Mouse (Mus musculus) frontal cortex, adult 2 months (tissue): Measurements from ENCODE around the gene Pp2d1. TPM values are rescaled to one million over a fixed set of nuclear protein-coding genes. Genes with fewer than 3 reads are reported as not detected.

Experiments
- DNase-seq, 2 experiments: peaks; one replicate each; pipeline ENCODE4 v3.0.0; 2022; ENCODE audit warnings: low spot score in 1 of 2; ENCODE audit errors: extremely low spot score in 1 of 2
- polyA plus RNA-seq: library from polyadenylated mRNA; depleted of rRNA; stranded (reverse); fragments of >200 nt; gene quantifications from 2 replicates; pipeline ENCODE4 v1.2.3, GENCODE M21; 2012; rRNA removed

Pp2d1 gene
- polyA plus RNA-seq, 1 experiment = 0.06 TPM

DNA sequence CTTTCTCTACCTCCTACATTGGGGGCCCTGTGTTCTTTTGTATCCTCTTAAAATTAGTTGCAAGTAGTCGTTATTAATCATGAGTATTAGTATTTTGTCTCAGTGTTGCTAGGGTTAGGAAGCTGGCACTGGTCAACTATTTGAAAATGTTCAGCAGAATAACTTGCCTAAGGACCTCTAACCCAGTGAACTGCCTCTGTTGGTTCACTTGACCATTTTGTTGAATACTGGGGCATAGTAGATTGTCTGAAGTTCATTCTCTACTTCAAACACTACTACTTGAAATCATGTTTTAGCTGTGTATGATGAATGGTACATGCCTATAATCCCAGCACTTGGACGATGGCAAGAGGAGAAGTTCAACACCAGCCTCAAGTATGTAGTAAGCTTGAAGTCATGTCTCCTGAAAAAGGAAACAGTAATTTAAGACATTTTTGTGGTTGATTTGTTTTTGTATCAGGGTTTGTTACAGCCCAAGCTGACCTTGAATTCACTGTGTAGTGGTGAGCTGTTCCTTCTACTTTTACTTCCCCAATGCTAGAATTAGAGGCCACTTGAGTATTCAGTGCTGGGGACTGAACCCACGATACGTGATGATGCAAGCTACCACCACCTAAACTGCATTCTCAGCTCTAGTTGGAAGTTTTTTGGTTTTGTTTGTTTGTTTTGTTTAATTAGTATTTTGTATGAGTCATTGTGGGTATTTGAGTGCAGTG lies 50.8 kb downstream of the Pp2d1 start:
- DNase-seq = no peak

DNA sequence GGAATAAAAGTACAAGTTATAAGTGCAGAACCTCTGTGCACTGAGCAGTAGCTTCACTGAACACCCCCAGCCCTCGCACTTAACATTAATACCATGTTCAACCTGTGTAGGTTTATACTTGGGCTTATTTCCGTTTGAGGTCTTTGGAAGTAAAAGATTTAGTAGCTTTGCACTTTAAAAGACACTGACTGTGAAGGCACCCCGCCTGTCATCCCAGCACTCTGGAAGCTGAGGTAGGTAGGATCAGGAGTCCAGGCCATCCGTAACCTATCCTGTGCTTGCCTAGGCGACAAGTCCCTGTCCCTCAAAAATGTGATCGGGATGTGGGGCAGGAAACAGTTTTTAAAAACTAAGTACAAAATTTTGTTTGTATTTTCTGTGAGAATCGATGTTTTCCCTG lies 58.8 kb downstream of the Pp2d1 start:
- no peak for DNase-seq

DNA sequence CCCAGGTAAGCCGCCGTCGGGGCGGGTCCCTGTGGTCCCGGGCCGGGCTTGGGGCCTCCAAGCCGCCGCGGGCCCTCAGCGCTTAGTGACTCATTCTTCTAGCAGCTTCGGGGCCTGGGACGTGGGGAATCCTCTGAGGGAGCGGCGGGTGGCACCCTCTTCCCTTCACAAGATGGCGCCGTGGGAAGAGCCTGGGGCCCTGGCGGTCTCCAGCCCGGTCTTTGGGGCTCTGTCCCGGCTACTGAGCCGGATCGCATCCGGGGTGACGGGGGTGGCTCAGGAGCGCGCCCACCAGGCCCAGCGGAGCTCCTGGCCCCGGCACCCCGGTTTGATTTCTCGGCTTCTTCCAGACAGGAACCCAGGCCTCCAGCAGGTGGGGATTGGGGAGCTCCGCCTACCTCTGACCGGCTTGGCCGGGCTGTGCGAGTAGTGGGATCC lies 59.6 kb downstream of the Pp2d1 start:
- peak; percentile 12 to 44 for DNase-seq

DNA sequence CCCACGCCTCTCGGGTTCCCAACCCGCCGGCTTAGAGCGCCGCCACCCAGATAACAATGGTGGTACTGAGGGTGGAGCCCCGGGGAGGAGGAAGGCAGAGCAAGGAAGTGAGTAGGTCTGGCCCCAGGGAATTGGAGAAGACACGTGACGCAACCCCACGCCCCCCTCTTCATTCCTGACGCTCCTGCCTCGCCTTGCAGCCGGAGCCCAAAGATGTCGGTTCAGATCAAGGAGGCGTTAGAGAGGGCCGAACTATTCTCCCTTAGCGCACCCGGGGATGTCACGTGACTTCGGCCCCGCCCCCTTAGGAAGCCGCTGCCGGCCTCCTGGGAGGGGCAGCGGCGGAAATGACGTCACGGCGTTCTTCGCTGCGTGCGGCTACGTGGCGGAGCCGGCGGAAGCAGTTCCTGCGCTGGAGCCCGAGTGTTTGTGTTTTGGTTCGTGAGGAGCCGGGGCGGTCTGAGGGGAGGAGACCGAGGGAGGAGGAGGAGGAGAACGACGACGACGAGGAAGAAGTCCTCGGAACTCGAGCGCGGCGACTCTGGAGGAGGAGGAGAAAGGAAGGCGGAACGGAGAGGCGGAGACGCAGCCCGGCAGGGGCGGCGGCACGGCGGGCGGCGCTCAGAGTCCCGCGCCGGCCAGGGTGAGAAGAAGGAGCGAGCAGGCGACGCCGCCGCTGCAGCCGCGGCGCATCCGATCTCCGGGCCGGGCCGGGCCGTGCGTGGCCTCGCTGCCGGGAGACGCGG lies 60.2 kb downstream of the Pp2d1 start, which contains the start of gene Rab5a:
Gene Rab5a, plus strand, starts transcription at position 377 of the 746 bp plus-strand sequence.
- DNase-seq = peak; percentile 98 to 99

DNA sequence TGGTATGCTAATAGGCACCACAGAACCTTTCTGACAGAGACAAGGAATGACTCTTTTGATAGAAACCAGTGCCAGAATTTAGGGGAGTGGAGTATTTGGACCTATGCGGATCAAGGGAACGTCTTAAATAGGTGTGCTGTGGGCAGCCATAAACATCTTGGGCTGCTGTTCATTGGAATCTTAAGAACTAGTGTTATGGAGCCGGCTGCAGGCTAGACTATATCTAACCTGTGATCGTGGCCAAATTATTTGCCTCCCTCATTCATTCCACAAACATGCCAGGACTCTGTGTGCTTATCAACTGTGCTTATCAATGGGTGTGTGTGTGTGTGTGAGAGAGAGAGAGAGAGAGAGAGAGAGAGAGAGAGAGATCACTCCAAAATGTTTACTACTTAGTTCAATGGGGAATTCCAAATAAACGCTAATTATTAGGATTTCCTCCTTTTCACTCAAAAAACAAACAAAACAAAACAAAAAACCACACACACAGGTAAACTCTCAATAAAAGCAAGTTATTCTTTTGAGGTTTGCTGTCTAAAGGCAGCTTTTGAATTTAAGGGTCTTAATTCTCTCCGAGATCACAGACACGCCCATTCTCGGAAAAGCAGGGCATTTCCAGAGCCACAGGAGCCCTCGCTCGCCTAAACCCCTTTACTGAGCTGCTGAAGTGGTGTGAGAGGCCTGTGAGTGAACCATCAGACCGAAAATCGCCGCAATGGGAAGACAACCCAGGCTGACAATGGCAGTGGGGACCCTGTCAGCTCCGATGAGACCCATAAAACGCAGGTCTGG lies 61.0 kb downstream of the Pp2d1 start:
- no peak for DNase-seq

DNA sequence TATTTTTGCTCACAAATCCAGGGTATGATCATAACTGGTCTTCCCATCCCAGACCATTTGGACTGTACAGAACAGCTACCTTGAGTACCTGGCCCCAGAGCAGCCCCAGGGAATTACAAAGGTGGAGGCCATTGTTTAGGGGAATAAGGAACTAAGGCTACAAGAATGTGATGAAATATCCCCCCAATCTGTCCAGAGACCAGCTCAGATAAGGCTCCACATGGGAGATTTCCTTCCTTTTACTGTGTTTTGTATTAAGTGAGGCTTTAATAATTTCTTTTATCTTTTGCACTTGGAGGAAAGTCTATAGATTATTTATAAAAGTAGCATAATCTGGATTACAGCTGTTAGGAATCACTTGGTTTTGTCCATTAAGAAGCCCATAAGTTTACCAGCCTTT lies 70.6 kb downstream of the Pp2d1 start:
- no peak for DNase-seq

DNA sequence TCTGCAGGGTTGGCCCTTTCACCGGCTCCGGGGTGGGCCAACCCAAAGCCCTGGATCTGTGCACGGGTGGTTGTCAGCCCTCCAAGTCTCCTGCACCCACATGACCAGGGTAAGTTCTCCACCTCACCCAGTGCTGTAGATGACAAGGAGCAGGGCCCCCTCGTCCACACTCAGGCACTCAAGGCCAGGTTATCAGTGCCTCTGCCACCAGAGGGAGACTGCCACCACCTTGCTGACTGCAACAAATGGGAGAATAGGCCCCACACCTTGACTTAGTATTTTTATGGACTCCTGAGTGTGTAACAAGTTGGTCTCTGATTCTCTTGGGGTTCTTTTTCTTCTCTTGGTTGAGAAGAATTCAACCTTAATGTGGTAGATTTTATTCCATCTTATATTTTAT lies 73.7 kb downstream of the Pp2d1 start:
- no peak for DNase-seq

DNA sequence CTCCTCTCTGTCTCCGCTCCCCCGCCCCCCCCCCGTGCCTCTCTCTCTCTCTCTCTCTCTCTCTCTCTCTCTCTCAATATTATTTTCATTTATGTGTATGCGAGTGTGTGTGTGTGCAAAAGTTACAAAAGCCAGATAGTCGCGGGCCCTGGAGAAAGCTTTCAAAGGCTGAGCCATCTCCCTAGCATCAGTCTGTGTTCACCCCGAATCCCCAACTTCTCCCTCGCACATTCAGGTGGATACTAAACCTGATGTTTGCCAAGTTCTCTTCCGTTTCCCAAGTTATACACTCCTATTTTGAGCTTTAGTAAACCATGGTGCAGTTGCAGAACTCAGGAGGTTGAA lies 75.8 kb downstream of the Pp2d1 start:
- DNase-seq = no peak

DNA sequence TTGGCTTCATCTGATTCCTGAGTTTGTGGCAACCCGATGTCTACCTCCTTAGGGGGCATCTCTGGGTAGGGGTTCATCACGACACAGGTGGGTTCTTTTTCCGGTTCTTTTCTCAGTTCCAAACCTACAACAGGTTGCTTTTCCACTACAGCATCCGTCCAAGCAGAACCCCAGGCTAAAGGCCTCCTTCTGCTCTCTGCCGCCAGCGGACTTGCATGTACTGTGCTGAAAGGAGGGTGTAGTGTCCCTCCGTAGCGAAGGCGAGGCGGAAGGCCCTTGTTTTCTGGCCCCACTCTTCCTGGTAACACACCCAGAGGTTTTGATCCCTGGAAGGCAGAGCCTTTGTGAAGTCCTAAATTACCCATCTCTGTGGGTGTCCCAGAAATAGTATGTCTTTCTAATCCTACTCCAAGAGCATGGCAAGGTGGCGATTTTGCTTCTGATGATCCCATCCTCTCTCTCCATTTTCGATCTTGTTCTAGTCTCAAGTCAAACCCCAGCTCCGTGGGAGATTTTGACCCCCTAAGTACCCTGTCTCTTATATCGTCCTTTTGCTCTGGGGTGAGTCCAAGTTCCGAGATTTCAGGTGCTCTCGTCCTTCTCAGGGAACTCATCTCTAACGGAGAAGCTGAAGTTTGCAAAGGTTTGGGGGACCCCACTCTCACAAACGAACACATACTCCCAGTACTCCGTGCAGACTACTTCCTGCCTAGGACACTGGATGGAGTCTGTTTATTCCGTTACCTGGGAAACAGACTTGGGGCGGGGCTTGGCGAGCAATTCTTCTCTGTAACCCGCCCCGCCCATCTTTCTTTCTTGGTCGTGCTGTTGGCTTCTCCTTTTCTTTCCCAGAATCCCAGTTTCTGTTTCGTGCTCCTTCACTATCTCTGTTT lies 76.4 kb downstream of the Pp2d1 start, which contains the start of gene Efhb:
Gene Efhb, minus strand, starts transcription at position 719 of the 893 bp plus-strand sequence.
- DNase-seq = peak; percentile 20 to 70

Other genes starting within 250 kb of the Pp2d1 start
- 0.32 TPM in 2 replicates for gene Efhb, start 76.1 kb downstream of the Pp2d1 start, polyA plus RNA-seq
- gene Rab5a, start 60.2 kb downstream of the Pp2d1 start, polyA plus RNA-seq = 89.2 and 98.1 TPM in 2 replicates
- 15.2 and 15.4 TPM in 2 replicates for gene Kat2b, start 27.4 kb upstream of the Pp2d1 start, polyA plus RNA-seq
- gene Sgo1, start 149.9 kb upstream of the Pp2d1 start, polyA plus RNA-seq = 0.16 and 0.25 TPM in 2 replicates